Mouse (Mus musculus) liver, postnatal 0 days (tissue): ENCODE measurements at regions not wholly inside any gene's neighbourhood (a gene's known extent, or its start where the extent isn't known, plus 50 kb on each side); places are given as distances from the start of the nearest gene placed in this dataset.

Source experiments
- CTCF ChIP-seq: sonication (generic); IDR thresholded peaks from 2 replicates; pipeline ENCODE4 v1.5.1; 2016; ENCODE audit warnings: antibody characterized with exemption, low read depth
- EP300 ChIP-seq: IDR thresholded peaks from 2 replicates; pipeline ENCODE4 v1.6.1; 2016; ENCODE audit warnings: antibody characterized with exemption, low read depth, mild to moderate bottlenecking

GRCm38 (mm10) chr13:16715296-16715960 is 703.8 kb downstream of the Inhba start:
- TF ChIP-seq CTCF (no peak), EP300 (no peak)
